Mouse (Mus musculus): ENCODE measurements at regions not wholly inside any gene's neighbourhood (a gene's known extent, or its start where the extent isn't known, plus 50 kb on each side); places are given as distances from the start of the nearest gene placed in this dataset.
A peak's percentile ranks its signal among the peaks of the same experiment; 100 is the strongest.
"Not testable (repeated sequence)": the region's sequence is repeated elsewhere in the genome, so short reads cannot be mapped to it uniquely, and the experiment has no call there.

- intact Hi-C loops (cut with DNase I), result loop anchor here (2.0 to 5.0 kb wide), 2 partner anchors 146 to 615 kb away; no protein-coding TSS in a partner anchor
- no peak for DNase-seq (ENCODE audit: low spot score in 2 of 2)
Observed at GRCm38 (mm10) chr13:50092537-50092936, 157.6 kb downstream of the Gm906 start.

GRCm38 (mm10) chr13:50064841-50065240, 185.3 kb downstream of the Gm906 start:
- no peak for DNase-seq (ENCODE audit: low spot score in 2 of 2)
- intact Hi-C loops (cut with DNase I), result no loop called here

DNA sequence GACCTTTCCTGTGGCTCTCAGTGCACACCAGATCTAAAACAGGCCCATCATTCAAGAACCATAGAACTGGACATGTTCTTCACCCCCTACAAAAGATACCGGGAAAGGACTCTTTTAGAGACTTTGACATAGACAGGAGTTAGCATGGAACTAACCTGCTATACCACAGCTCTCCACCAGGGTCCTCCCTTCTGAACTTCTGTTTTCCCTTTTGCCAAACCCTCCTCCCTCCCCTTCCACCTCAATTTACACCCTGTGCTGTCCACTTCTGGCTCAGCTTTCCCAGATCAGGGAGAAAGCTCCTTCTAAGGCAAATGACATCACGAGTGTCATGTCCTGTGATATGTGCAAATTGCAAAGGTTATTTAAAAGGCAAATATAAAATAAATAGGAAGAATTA, 185.7 kb downstream of the Gm906 start:
- DNase-seq (ENCODE audit: low spot score in 2 of 2); intact Hi-C loops (cut with DNase I): not testable (repeated sequence)

GRCm38 (mm10) chr13:50059676-50060075, 190.4 kb downstream of the Gm906 start:
- intact Hi-C loops (cut with DNase I); DNase-seq (ENCODE audit: low spot score in 2 of 2): not testable (repeated sequence)

- intact Hi-C loops (cut with DNase I); DNase-seq (ENCODE audit: low spot score in 2 of 2): not testable (repeated sequence)
Observed at GRCm38 (mm10) chr13:50059054-50059453, 191.1 kb downstream of the Gm906 start.

DNA sequence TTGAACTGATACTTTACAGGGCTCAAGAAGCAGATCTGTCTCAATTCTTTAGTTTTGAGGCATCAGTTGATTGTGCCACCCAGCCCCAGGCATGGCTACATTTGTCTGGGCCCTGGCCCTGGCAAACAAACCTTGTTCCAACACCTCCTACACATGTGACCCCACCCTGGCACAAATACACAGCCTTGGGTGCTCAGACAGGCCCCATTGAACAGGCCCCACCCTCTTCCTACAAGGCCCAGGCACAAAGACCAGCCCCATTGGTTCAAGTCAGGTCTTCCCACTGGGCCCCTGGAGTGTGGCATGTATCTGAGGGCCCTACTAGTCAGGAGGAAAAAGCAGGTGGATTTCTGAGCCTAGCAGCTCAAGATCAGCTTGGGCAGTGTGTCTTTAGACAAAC, 198.4 kb downstream of the Gm906 start:
- intact Hi-C loops (cut with DNase I); DNase-seq (ENCODE audit: low spot score in 2 of 2): not testable (repeated sequence)

GRCm38 (mm10) chr13:50051110-50051509, 199.0 kb downstream of the Gm906 start:
- DNase-seq (ENCODE audit: low spot score in 2 of 2); intact Hi-C loops (cut with DNase I): not testable (repeated sequence)

- no peak for DNase-seq (ENCODE audit: low spot score in 2 of 2)
- intact Hi-C loops (cut with DNase I), result loop anchor here (5.0 kb wide), 1 partner anchor 296 kb away; no protein-coding TSS in a partner anchor
Observed at GRCm38 (mm10) chr13:50031757-50032156, 218.4 kb downstream of the Gm906 start.

DNA sequence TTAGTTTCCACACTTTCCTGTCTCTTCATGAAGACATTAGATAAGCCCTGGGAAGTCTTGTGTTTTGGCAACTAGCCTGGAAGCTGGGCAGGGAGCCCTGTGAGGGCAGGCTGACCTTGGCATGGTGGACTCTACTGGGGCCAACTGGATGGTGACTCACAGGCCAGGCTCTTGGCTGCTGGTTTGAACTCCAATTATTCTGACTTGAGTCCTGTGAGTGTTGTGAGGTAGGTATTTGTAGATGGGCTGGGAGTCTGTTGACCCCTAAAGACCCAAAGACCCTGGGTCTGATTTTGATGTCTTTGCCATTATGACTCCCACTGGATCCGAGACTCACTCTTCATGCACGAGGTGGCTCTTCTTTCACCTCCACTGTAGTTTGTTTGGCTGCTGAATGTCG, 208.9 kb upstream of the Gm30302 start:
- intact Hi-C loops (cut with DNase I), result not testable (repeated sequence)

DNA sequence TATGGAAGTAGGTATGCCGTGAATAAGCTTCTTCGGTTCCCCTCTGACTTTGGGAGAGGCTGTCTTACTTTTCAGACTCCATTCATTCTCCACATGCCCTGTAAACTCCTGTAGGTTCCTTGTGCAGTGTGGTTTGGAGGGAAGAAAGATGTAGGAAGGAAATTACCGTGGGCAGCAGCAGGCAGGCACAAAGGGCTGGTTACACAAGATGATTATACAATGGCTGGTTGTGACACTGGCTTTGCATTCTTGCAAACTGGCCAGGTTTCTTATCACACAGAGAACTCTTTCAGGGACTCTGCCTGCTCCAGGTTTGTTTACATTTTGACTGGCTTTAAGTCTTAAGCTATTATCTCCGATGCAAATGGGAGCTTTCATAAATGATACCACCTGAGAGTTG, 167.3 kb upstream of the Gm30302 start:
- intact Hi-C loops (cut with DNase I), result not testable (repeated sequence)

More for the DNA sequence above, 208.9 kb upstream of the Gm30302 start:
- not testable (repeated sequence) for DNase-seq (ENCODE audit: low spot score in 2 of 2)

DNA sequence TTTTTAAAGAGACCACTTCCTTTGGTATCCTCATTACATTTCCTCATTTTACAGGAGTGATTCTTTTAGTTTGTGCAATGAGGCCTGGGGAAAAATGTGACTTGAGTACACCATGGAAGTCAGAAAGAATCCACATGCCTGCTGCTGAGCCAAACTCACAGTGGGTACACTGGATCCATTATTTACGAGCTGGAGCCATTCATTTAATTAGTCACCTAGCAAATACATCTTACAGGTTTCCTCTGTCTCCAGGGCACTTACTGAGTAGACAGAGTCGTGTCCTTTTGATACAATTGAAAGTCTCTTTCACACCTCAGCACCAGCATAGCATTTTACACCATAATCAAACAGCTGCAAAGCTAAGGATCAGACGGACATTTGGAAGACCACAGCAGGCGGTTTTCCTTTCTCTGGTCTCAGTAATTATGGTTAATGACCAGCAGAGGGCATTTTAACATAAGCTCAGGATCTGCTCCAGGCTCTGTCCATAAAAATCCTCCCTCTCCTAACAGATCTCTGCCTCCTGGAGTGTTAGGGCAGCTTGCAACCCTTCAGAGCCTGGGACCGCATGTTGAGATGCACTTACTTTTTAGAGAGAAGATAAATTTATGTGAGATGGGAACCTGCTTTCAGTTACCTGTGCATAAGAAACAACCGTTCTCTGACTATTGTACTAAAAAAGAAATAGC, 159.3 kb upstream of the Gm30302 start:
- intact Hi-C loops (cut with DNase I), result not testable (repeated sequence)
- peak in 1 of 2 experiments; percentile 4 for DNase-seq (ENCODE audit: low spot score in 2 of 2)

More for the DNA sequence above, 167.3 kb upstream of the Gm30302 start:
- not testable (repeated sequence) for DNase-seq (ENCODE audit: low spot score in 2 of 2)

DNA sequence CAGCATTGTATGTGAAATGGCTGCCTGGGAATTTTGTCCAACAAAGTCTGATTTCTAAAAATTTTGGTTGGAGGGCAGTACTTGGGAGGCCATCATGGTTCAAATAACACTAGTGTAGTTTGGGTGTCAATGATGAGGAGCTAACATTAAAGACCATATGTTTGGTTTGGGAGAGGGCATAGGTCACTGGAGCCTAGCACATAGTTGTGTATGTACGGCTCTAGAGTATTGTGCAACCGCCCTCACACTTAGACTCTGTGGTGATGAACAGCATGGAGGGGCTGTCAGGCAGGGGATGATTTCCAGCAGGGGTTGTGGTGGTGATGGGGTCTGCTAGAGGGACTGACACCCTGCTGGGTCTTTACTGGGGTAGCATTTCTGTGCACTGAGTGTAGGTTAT, 117.0 kb upstream of the Gm30302 start:
- intact Hi-C loops (cut with DNase I), result no loop called here
- no peak for DNase-seq (ENCODE audit: low spot score in 2 of 2)

Data from left cerebral cortex, postnatal 36 days (tissue).